In genomic region chrX:36598861-36599344, GRCm38 (mm10) we compare ENCODE assay signal across 8 mouse cellular contexts. TPM values are rescaled to one million over a fixed set of nuclear protein-coding genes. Genes with fewer than 3 reads are reported as not detected.
A peak's percentile ranks its signal among the peaks of the same experiment; 100 is the strongest.
DNase-seq lines count a peak whose midpoint lies in the region; ATAC-seq and TF ChIP-seq lines count a peak whose summit lies in the region.

No protein-coding gene starts in this region.

- H3K27ac ChIP-seq in bone marrow macrophage, adult 2 months (ENCODE audit: insufficient read depth, low read depth, low read length), result no peak overlapping the region
- H3K27ac ChIP-seq in forebrain, embryonic 12.5 days, result peak overlapping the region; percentile 81
- 0 out of 2 replicates have a peak overlapping the region, but pooled peaks have one; percentile 72 for H3K27ac ChIP-seq in liver, embryonic 13.5 days
- H3K27ac ChIP-seq in neural tube, embryonic 11.5 days (ENCODE audit: low read depth, low read length), result no peak overlapping the region

- peak overlapping the region; percentile 58 for H3K4me2 ChIP-seq in forebrain, embryonic 12.5 days
- H3K4me2 ChIP-seq in liver, embryonic 13.5 days, result peak overlapping the region; percentile 78
- peak overlapping the region; percentile 51 for H3K4me2 ChIP-seq in neural tube, embryonic 11.5 days (ENCODE audit: low read depth)

- 25% methylated on average over 14 of the region's 14 CpGs for WGBS in forebrain, embryonic 12.5 days
- WGBS in liver, embryonic 13.5 days (ENCODE audit: insufficient replicate concordance), result 22% methylated on average over 14 of the region's 14 CpGs
- WGBS in neural tube, embryonic 11.5 days, result 30% methylated on average over 14 of the region's 14 CpGs

- H3K4me1 ChIP-seq in bone marrow macrophage, adult 2 months (ENCODE audit: control insufficient read depth, insufficient read depth, low read length), result peaks cover 2% of the 10 kb centered on the region; the same call in 1 of the 2 replicates
- H3K4me1 ChIP-seq in forebrain, embryonic 12.5 days, result peaks cover 5% of the 10 kb centered on the region
- peaks cover 19% of the 10 kb centered on the region for H3K4me1 ChIP-seq in liver, embryonic 13.5 days (replicated peaks)
- peaks cover 4% of the 10 kb centered on the region; the same call in 1 of the 2 replicates for H3K4me1 ChIP-seq in neural tube, embryonic 11.5 days (ENCODE audit: control insufficient read depth, insufficient read depth, low read length)

- peaks cover 11% of the 10 kb centered on the region; the same call in 1 of the 2 replicates for H3K36me3 ChIP-seq in forebrain, embryonic 12.5 days (replicated peaks)
- H3K36me3 ChIP-seq in liver, embryonic 13.5 days, result no peaks in the 10 kb centered on the region; the same call in 1 of the 2 replicates
- no peaks in the 10 kb centered on the region for H3K36me3 ChIP-seq in neural tube, embryonic 11.5 days (ENCODE audit: control insufficient read depth, insufficient read depth, low read length)

- H3K27me3 ChIP-seq in forebrain, embryonic 12.5 days, result no peaks in the 10 kb centered on the region
- H3K27me3 ChIP-seq in liver, embryonic 13.5 days, result no peaks in the 10 kb centered on the region
- H3K27me3 ChIP-seq in neural tube, embryonic 11.5 days (ENCODE audit: control insufficient read depth, insufficient read depth, low read length), result no peaks in the 10 kb centered on the region

- H3K9ac ChIP-seq in forebrain, embryonic 12.5 days, result peak overlapping the region; percentile 76
- H3K9ac ChIP-seq in liver, embryonic 13.5 days, result peak overlapping the region; percentile 79
- H3K9ac ChIP-seq in neural tube, embryonic 11.5 days (ENCODE audit: low read length), result peak overlapping the region; percentile 80

- TF ChIP-seq POLR2A in bone marrow macrophage, adult 2 months (IDR thresholded peaks at IDR 0.05; ENCODE audit: borderline replicate concordance, low read depth, low read length), result no peak

- H3K9me3 ChIP-seq in forebrain, embryonic 12.5 days, result no peaks in the 10 kb centered on the region
- no peaks in the 10 kb centered on the region for H3K9me3 ChIP-seq in liver, embryonic 13.5 days (replicated peaks)
- H3K9me3 ChIP-seq in neural tube, embryonic 11.5 days (ENCODE audit: control insufficient read depth, low read length), result no peaks in the 10 kb centered on the region

- peak; percentile 31; the same call in 1 of the 2 replicates for ATAC-seq in forebrain, embryonic 12.5 days (ENCODE audit: low FRiP score)
- ATAC-seq in liver, embryonic 13.5 days (ENCODE audit: low read depth), result 0 out of 2 replicates have a peak, but pooled peaks have one; percentile 6
- ATAC-seq in neural tube, embryonic 11.5 days (ENCODE audit: insufficient read depth, low FRiP score, low TSS enrichment), result 0 out of 2 replicates have a peak, but pooled peaks have one; percentile 21

- H3K4me3 ChIP-seq in bone marrow macrophage, adult 2 months (ENCODE audit: insufficient read depth, low read length), result peak overlapping the region; percentile 84
- H3K4me3 ChIP-seq in forebrain, embryonic 12.5 days (replicated peaks), result peak overlapping the region; percentile 64
- peak overlapping the region; percentile 70 for H3K4me3 ChIP-seq in liver, embryonic 13.5 days (replicated peaks)
- H3K4me3 ChIP-seq in neural tube, embryonic 11.5 days (ENCODE audit: low read depth, low read length), result peak overlapping the region; percentile 66

- DNase-seq in ovary, postnatal 36 days (ENCODE audit: low spot score), result peak; percentile 8
- DNase-seq in ovary, adult 18-20 months (ENCODE audit: low spot score), result no peak
- peak; percentile 27 for DNase-seq in induced T-regulatory cell, adult 2 months (ENCODE audit: low read depth)
- DNase-seq in liver, embryonic 13.5 days, result no peak
- DNase-seq in neural tube, embryonic 11.5 days (ENCODE audit: low spot score), result peak; percentile 28
- no peak for DNase-seq in urinary bladder, postnatal 10 days (ENCODE audit: low spot score)

- TF ChIP-seq CTCF in bone marrow macrophage, adult 2 months (IDR thresholded peaks at IDR 0.05; ENCODE audit: low read depth, low read length), result no peak

RNA-seq across cellular contexts. Expression of gene Pgrmc1, which starts 0.9 kb away (rescaled TPM):
- 55.7 and 59.8 TPM in 2 replicates for polyA plus RNA-seq in bone marrow macrophage, adult 2 months (2012; ENCODE audit: insufficient read depth, insufficient read length, missing spikeins)
- 414 and 424 TPM in 2 replicates for polyA plus RNA-seq in forebrain, embryonic 12.5 days (2016; fragmentation: Nextera tagmentation; extraction: Ambion mirVana)
- 98.6 and 117 TPM in 2 replicates for polyA plus RNA-seq in liver, embryonic 13.5 days (2015; fragmentation: Nextera tagmentation; extraction: Ambion mirVana)
- polyA plus RNA-seq in neural tube, embryonic 11.5 days (2014; fragmentation: Nextera tagmentation; extraction: Ambion mirVana), result 370 and 372 TPM in 2 replicates

RNA-seq across cellular contexts. Expression of gene Akap17b, which starts 46.3 kb away (rescaled TPM):
- 1.1 and 2.1 TPM in 2 replicates for polyA plus RNA-seq in bone marrow macrophage, adult 2 months (2012; ENCODE audit: insufficient read depth, insufficient read length, missing spikeins)
- polyA plus RNA-seq in forebrain, embryonic 12.5 days (2016; fragmentation: Nextera tagmentation; extraction: Ambion mirVana), result 3.9 and 4.4 TPM in 2 replicates
- 0.62 and 0.71 TPM in 2 replicates for polyA plus RNA-seq in liver, embryonic 13.5 days (2015; fragmentation: Nextera tagmentation; extraction: Ambion mirVana)
- polyA plus RNA-seq in neural tube, embryonic 11.5 days (2014; fragmentation: Nextera tagmentation; extraction: Ambion mirVana), result 4.0 and 4.3 TPM in 2 replicates

Comparison
In these comparisons a context has a peak if more than half of its experiments do, and no peak if none do; other contexts are left out.
1. DNase-seq: peak in ovary, postnatal 36 days (single experiment), induced T-regulatory cell, adult 2 months (single experiment) and neural tube, embryonic 11.5 days (single experiment); none in ovary, adult 18-20 months (single experiment), liver, embryonic 13.5 days (single experiment) and urinary bladder, postnatal 10 days (single experiment).
2. H3K27ac ChIP-seq: peak in forebrain, embryonic 12.5 days (single experiment) and liver, embryonic 13.5 days (single experiment); none in bone marrow macrophage, adult 2 months (single experiment) and neural tube, embryonic 11.5 days (single experiment).
3. Peak in every context shown above with its lines, with median percentiles within 50 percentile points of each other: H3K4me3 ChIP-seq, ATAC-seq, H3K4me2 ChIP-seq and H3K9ac ChIP-seq.